Mouse (Mus musculus) monocyte, adult 5-6 weeks (primary cell): ENCODE results near the gene Kmt2e. TPM values are rescaled to one million over a fixed set of nuclear protein-coding genes. Genes with fewer than 3 reads are reported as not detected.
"Not testable (repeated sequence)": the region's sequence is repeated elsewhere in the genome, so short reads cannot be mapped to it uniquely, and the experiment has no call there.

Source experiments
- ATAC-seq: fragments of 153-309, 156-312 bp; replicated peaks from 2 replicates; pipeline ENCODE4 v1.8.0; 2017; ENCODE audit warnings: mild to moderate bottlenecking; ENCODE audit not compliant: low TSS enrichment, insufficient number of reproducible peaks, severe bottlenecking, poor library complexity, low FRiP score
- total RNA-seq: library from RNA; stranded (forward); fragments of 200-1000, 200-491, 200-594 nt; gene quantifications from 3 replicates; pipeline ENCODE4 v1.2.3, GENCODE M21; 2017

Kmt2e gene
- total RNA-seq, 1 experiment from 2014 or later, result 134 TPM

DNA sequence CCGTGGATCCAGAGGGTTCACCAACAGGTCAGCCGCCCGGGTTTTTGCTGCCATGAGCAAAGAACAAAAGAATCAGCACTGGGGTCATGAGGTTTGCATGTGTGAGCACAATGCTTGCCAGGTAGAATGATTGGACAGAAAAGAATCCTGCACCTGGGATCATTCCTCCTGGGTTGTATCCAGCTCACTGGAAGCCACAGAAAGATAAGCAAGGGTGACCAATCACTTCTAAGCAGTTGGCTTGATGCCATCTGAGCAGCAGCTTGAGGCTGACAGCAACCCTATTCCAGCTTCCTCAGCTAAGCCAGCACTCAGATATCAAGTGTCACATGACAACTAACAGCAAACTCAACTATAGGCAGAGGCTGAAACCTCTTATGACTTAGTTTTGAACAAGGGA is 84.4 kb downstream of the Kmt2e start:
- ATAC-seq, result no peak

DNA sequence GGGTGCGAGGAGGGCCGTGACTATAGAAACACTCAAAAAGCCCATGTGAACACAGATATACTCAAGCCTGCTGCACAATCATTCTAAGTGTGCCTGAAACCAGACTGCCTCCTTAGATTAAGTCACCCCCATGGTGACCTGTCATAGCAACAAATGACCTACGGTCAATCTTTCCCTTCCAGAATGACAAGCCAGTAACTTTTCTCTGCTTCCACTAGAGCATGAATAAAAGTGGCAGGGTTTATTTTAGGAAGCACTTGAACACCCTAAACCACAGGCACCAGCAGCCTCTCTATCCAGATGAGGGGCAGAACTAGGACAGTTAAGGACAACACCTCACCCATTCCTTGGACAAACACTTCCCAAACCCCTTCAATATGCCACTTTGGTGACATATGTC is 85.4 kb downstream of the Kmt2e start:
- no peak for ATAC-seq

DNA sequence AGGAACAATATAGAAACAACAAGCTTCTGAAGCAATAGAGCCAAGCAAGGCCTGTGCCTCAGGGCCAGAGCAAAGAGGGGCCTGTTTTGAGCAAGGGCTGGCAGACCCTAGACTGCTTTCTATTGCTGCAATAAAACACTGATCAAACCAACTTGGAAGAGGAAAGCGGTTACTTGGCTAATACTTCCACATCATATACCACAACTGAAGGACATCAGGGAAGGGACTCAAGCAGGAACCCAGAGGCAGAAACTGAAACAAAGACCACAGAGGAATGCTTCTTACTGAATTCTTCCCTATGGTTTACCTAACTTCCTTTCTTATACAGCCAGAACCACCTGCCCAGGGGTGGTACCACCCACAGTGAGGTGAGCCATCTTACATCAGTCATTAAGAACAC is 87.4 kb downstream of the Kmt2e start:
- no peak for ATAC-seq

DNA sequence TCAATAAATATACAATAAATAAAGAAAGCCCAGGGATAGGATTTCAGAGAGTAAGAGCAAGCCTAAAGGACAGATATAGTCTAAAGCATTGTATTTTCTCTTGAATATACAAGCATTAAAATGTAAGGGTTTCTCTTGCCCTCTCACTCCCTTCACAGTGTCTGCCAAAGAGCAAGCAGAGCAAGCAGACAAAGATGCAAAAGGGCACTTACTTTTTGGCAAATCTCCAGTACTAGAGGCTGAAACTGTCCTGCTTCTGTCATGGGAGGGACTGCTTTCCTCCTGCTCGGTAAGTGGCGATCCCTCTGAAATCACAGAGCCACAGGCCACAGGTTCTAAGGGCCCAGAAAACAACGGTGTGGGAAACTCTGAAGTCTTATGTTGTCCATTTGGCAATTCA is 89.7 kb downstream of the Kmt2e start:
- no peak for ATAC-seq

DNA sequence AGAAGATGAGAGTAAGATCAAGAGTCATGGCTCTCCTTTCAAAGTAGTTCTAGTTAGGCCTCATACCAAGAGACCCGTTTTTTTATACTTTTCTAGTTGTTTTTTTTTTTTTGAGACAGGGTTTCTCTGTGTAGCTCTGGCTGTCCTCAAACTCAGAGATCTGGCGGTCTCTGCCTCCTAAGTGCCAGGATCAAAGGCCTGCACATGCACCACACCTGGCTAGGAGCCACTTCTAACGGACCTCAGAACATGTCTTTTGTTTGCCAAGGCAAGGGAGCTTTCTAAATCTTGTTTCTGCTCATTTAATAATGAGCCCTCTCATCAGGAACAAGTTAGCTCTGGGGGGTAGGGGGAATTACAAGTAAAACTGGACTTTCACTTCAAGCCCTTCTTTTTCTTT is 90.4 kb downstream of the Kmt2e start:
- no peak for ATAC-seq

DNA sequence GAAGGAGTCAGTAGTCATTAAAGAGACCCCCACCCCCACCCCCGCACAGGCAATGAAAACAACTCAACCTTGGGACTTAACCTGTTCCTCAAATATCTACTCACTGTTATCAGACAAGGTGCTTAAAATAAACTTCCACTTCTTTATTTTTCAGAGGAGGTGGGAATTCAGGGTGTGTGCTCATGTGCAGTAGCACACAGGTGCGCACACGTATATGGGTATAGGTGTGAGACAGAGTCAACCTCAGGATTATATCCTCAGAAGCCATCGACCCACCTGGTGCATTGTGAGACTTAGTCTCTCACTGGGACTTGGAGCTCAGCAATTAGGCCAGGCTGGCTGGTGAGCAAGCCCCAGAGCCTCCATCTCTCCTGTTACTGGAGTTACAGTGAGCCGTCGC is 96.9 kb downstream of the Kmt2e start:
- ATAC-seq, result no peak

DNA sequence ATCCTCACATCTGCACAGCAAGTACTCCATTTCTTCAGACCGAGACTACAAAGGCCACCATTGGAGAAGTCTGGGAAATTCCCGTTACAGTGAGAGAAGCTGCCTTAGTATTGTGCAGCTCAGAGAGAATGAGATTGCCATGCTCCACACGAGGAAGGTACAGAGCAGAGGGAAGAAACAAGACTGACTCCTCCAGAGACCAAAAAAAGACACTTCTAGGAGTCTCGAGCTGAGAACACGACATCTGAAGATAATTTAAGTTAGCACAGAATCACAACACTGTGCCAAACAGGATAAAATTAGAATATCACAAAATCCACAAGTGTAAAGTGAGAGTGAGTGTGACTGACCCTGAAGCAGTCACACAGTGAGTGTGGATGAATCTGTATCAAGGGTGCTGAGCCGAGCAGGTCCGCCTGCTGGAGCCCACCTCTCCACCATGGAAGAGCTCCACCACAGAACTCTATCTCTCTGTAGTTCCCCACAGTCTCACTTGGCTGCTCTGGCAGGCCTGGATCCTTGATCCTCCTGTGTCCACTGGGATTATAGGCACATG is 97.4 kb downstream of the Kmt2e start:
- no peak for ATAC-seq

DNA sequence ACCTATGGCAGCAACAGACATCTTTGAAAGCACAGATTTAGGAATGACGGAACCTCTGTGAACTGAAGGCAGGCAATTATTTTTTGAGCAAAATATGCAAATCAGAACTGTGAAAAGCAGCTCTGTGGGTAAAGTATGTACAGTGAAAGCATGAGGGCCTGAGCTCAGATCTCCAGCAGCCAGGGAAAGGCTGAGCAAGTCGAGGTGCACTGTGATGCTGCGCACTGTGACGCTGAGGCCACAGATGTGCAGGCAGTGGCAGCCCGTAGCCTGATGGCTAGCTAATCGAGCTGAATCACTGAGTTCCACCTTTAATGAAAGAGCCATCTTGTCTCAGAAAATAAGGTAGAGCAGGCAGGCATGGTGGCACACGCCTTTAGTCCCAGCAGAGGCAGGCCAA is 101.5 kb downstream of the Kmt2e start:
- ATAC-seq, result no peak

DNA sequence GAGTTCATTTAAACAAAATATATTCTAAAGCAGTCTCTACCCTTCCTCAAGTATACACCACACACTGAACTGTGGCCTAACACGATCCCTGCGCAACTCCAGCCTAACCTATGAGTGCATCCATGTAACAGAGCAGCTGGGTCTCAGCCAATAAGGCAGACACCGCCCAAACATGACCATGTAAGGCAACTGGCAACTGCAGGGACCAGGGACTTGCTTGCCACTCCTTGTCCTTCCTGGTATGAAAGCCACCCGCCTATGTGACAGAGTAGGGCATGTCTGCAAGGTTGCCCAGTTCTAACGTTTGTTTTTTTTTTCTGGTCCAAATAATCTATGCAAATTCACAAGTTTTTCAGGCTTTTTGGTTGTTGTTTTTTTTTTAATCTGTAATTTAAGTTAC is 117.4 kb downstream of the Kmt2e start:
- ATAC-seq, result no peak

DNA sequence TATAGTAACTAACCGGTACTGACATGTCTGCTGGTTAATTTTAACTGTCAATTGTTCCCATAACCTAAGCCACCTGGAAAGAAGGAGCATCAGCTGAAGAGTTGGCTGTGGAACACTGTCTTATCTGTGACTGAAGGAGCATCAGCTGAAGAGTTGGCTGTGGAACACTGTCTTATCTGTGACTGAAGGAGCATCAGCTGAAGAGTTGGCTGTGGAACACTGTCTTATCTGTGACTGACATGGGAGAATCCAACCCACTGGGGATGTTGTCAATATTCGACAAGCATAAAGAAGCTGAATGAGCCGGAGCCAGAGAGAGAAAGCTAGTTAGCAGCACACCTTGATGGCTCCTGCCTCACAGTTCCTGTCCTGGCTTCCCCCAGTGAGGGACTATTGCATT is 119.1 kb downstream of the Kmt2e start:
- not testable (repeated sequence) for ATAC-seq
